Mouse (Mus musculus) testis, adult 2 months (tissue): ENCODE results near the gene Cep68.

Source experiments
- CTCF ChIP-seq: fragments of 200-500 bp; IDR thresholded peaks from 2 replicates; pipeline ENCODE4 v1.5.1; 2012; ENCODE audit warnings: low read depth, mild to moderate bottlenecking, inconsistent platforms, low read length, moderate library complexity; ENCODE audit not compliant: control insufficient read depth, insufficient read depth, insufficient replicate concordance
- POLR2A ChIP-seq: fragments of 200-500 bp; IDR thresholded peaks from 2 replicates; pipeline ENCODE4 v1.6.1; 2012; ENCODE audit warnings: low read depth, mild to moderate bottlenecking, inconsistent platforms, low read length, moderate library complexity; ENCODE audit not compliant: control insufficient read depth

GRCm38 (mm10) chr11:20193100-20193736 is 56.0 kb downstream of the Cep68 start:
- TF ChIP-seq CTCF (no peak), POLR2A (no peak)
